Mouse (Mus musculus) urinary bladder, postnatal 4 days (tissue): ENCODE data around the gene Gpr107.
"Not testable (repeated sequence)": the region's sequence is repeated elsewhere in the genome, so short reads cannot be mapped to it uniquely, and the experiment has no call there.

Experiments used
- DNase-seq, 2 experiments: peaks; one replicate each; pipeline ENCODE4 v3.0.0; 2021 to 2022; ENCODE audit warnings: low spot score in 2 of 2

The Gpr107 gene

DNA sequence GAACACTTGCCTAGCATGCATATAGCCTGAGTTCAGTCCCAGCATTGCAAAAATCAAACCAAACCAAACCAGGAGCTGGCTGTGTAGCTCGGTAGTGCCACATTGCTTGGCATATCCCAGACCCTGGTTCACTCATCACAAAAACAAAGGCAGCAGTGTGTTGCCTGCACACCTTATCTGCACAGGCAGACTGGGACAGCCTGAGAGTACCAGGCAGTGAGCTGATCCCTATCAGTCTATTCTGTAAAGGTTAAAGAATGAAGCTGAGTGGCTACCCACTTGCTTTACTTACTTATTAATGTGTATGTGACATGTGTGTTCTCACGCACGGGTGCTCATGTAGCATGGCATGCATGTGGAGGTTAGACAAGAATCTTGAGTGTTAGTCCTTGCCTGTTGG, 4.7 kb downstream of the Gpr107 start:
- no peak for DNase-seq

DNA sequence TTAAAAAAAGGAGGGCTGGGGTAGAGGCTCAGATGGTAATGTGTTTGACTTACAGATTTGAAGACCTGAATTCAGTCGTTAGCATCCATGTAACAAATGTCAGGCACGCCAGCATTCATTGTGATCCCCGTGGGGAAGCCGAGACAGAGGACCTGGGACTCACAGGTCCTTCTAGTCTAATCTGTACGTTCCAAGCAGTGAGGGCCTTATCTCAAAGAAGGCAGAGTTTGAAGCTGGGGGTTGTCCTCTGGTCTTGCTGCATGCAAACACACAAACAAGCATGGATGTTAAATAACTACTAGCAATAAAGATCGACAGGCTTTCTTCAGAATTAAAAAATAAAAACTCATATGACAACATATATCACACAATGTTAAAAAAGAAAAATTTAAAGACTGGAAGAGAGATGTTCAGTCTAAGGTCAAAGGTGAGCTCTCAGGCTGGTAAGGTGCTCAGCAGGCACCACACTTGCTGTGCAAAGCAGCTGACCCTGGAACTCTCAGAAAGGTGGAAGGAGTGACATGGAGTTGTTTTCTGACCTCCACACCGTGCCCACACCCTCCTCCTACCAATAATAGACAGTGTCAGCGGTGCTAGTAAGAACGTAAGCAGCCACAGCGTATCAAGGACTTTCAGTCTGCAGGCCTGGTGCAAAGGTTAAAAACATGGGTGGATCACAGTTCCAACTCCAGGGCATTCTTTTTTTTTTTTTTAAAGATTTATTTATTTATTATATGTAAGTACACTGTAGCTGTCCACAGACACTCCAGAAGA, 8.2 kb downstream of the Gpr107 start:
- DNase-seq, result no peak

DNA sequence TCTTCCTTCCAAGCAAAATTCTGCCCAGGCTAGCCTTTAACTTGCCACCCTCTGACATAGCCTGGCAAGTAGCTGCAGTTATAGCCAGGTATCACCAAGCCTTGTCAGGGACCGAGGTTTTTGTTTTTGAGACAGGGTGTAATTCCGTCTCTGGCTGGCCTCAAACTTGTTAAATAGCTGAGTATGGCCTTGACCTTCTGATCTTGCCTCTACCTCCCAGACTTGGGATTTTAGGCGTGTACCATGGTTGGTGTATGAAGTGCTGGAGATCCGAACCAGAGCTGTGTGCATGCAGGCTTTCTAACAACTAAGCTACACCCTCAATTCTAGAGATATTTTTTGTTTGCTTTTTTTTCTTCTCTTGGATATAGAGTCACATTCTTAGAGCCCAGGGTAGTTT, 9.5 kb downstream of the Gpr107 start:
- no peak for DNase-seq

DNA sequence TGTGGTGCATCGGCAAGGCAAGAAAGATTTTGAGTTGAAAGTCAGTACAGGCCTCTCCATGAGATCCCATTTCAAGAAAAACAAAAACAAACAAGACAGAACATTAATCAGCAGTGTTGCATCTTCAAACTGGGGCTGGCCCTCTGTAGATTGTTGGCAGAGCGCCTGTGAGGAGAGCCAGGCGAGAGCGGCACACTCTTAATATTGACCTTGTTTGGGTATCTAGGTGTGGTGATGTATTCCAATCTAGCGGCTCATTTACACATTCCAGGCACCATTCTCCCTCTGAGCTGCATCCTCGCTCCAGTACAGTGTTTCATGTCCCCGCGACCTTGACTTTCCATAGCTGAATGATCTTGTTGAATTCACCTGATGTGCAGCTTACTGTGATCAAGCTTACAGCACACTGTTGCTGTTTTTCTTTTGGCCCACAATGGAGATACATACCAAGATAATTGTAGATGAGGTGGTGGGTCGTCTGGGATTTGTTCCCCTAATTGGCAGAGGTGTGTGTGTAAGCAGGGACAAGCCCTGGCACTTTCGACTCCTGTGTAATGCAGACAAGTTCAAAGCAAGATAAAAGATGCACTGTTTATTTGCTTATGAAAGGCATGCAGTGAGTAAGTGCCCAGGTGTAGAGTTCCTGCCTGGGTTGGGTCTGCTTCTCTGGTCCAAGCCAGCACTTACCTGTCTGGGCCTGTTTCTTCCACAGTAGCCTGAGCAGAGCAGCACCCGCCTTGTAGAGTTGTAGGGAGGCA, 11.4 kb downstream of the Gpr107 start:
- no peak for DNase-seq

DNA sequence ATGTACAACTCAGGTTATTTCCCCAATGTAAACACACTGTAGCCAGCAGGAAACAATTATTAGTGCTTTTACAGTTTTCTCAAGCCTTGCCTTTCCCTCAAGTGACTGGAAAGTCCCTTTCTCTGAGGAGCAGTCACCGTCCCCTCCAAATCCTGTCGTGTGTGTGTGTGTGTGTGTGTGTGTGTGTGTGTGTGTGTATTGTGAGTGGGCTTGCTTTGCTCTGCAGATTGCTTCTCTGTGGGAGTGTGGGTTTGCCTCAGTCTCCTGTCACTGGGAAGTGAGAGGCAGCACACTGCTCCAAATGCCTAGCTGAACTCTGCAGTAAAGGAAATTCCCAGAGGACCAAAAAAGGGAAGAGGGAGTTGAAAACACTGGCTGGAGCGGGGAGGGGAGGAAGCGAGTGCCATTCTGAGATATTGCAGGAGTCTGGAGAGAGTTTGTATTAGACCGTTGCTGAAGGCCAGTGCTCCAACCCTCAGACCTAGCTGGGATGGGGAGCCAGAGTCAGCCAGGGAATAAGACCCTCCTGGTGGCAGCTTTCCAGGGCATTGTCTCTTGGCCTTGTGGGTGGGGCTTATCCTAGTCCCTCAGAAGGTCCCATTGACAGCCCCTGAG, 12.8 kb downstream of the Gpr107 start:
- peak in 1 of 2 experiments; percentile 31 for DNase-seq

DNA sequence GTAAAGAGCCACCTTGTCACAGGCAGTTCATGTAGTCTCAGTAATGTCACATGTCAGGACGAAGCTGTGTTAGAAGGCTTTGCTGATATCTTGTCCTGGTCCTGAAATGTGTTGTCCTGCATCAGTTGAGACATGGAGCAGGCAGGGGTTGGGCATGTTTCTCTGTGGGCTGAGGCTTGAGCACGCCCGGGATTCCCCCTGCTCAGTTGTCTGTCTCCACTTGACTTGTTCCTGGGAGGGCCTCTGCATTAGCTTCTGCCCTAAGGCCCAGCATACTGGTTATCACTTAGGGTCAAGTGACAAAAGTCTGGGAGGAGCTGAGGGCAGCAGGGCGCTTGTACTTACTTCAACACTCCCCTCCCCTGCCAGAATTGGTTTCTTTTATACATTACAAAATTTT, 13.4 kb downstream of the Gpr107 start:
- DNase-seq, result no peak

DNA sequence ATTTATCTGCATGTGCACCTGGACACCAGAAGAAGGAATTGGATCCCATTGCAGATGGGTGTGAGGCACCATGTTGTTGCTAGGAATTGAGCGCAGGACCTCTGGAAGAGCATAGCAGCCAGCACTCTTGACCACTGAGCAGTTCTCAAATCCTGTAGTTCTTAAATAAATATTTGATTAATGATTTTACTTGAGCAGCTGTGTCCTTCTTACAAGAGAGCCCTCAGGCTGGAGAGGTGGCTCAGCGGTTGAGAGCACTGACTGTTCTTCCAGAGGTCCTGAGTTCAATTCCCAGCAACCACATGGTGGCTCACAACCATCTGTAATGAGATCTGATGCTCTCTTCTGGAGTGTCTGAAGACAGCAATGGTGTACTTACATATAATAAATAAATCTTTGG, 15.5 kb downstream of the Gpr107 start:
- DNase-seq, result not testable (repeated sequence)

DNA sequence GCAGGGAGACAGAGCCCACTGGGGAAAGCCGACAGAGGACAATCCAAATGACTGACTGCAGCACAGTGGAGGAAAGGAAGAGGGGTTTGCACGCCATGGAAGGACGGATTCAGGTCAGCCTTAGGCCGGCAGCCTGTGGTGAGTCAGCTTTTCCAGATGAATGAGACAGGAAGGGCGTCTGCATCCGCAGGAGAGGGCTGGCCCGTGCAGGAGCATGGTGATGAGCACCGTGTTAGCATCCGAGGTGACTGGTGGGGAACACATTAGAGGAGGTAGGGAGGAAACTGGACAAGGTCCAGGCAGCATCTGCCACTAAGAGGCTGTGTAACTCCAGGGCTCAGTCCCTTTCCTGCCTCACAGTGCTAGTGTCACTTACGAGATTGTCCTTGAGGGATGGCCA, 16.9 kb downstream of the Gpr107 start:
- no peak for DNase-seq

DNA sequence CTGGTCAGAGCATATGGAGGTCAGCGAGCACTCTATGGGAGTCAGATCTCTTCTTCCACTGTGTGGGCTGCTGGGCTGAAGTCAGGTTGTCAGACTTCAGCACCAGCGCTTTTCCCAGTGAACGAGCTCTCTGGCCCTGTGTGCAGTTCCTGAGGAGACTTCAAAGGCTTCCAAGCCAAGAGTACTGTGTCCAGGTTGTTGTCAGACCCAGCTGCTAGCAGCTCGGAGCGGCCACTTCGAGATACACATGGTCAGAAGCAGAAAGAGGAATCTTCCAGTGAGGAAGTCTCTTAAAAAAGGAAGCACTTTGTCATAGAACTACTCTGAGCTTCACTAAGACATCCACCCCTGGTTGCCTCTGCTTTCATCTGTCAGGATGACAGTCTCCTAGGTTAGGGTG, 18.0 kb downstream of the Gpr107 start:
- DNase-seq, result no peak

DNA sequence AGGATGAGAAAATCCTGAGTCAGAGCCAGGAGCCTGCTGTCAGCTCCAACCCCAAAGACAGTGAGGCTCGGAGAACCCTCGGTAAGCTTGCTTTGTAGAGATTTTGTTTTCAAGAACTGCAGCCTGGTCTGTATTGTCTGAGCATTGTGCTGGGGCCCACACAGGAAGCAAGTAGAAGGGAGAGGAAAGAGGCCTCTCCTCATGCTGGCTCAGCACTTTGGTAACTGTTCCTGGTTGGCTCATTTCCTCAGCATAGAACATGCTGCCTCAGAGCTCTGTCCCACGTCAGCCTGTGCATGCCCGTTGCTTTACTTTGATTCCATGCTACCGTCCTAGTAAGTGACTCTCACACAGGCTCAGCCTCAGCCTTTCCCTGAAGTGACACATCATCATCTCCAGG, 19.9 kb downstream of the Gpr107 start:
- DNase-seq, result no peak

DNA sequence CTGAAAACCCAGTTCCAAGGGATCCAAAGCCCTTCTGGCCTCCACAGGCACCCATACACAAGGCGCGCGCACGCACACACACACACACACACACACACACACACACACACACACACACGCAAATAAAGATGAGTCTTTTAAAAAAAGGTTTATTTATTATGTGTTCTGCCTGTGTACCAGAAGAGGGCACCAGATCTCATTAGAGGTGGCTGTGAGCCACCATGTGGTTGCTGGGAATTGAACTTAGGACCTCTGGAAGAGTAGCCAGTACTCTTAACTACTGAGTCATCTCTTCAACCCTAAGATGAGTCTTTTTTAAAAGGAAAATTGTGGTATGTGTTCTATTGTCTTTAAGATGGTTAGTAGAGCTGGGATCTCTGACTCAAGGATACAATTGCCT, 20.4 kb downstream of the Gpr107 start:
- no peak for DNase-seq

DNA sequence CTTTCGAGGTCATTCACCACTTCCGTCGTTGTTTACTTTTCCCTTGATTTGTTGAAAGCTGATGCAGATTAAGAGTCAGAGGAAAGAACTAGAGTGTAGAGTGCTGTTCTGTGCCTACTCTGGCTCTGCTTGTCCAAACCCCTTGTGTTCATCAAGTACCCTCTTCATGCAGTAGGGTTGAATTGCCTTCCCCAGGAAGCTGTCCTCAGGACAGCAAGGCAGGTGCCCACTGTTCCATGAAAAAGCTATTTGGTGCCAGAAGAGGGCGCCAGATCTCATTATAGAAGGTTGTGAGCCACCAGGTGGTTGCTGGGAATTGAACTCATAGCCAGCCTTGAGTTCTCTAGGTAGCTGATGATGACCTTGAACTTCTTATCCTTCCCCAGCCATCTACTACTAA, 21.2 kb downstream of the Gpr107 start:
- no peak for DNase-seq

DNA sequence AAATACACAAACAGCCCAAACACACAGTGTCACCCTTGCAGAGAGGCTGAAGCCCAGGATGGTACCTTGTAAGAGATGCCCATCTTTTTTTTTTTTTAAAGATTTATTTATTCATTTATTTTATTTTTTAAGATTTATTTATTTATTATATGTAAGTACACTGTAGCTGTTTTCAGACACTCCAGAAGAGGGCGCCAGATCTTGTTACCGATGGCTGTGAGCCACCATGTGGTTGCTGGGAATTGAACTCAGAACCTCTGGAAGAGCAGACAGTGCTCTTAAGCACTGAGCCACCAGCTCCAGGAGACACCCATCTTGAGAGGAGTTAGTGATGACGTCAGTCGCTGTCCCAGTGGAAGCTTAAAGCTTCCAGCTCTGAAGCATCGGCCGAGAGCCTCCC, 26.5 kb downstream of the Gpr107 start:
- DNase-seq, result not testable (repeated sequence)

DNA sequence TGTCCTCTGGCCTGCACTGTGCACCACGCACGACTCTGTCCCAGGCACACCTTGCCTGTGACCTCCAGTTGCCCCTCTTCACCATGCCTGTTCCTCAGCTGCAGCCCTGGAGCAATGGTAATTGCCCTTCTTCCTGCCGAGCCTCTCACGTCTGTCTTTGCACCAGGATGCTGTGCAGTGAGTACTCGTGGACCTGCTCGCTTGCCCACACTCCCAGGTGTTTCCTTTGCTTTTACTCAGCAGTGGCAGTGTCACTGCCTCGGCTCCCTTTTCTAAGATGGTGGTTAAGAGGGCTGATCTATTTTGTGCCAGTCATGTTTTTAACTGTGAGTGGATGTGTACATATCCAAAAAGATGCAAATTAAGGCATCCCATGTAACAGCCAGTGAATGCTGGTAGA, 27.4 kb downstream of the Gpr107 start:
- no peak for DNase-seq

DNA sequence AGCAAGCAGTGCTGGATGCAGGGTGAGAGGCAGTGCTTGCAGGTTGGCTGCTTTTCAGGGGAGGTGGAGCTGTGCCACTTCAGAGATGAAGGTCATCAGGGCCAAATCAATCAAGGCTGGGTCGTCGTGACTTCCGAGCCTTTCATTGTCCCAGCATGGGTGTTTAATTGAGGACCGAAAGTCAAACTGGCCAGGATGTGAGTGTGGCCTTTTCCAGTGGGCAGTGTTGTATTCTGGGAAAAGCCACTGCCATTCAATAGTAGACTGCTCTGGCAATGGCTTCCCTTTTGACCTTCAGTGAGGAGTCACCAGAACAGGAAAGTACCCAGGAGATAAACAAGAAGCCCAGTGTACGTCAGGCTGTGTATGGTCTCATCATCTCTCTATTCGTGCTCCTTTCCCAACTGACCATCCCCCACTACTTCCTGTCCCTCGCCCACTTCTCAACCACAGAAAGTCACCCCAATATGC, 28.0 kb downstream of the Gpr107 start:
- DNase-seq, result no peak

DNA sequence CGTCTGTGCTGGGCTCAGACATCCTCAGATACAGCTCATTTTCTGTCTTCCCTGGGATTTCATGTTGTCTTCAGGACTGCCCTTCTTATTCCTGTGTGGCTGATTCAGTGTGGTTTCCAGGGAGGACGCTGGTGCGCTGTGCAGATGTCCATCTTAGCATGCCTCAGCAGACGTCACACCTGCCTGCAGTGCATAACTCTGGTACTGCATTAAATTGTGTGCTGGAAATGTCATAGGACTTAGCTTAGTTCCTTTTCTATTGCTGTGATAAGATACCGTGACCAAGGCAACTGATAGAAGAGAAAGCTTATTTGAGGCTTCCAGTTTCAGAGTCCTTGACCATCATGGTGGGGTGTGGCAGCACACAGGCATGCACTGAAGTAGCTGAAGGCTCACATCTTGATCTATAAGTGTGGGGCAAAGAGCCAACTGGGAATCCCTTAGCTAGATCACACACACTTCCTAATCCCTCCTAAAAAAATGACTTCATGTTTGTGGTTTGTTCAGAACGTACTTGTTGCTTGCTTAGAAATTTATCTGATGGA, 30.7 kb downstream of the Gpr107 start:
- DNase-seq, result no peak

DNA sequence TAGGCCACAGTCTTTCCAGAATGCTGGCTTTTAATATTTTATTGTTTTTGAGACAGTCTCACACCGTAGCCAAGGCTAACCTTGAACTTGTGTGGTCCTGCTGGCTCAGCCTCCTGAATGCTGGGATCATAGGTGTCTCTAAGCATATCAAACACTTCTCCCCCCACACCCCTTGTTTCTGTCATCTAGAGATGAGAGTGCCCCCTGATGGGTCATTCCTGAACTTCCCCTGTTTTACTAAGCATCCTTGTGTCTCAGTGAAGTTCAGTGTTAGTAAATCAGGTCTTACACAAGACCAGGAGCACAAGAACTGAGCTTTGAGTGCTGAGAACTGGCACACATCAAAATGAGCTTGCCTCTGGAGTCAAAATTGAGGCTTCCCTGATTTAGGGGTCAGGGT, 31.7 kb downstream of the Gpr107 start:
- DNase-seq, result no peak

DNA sequence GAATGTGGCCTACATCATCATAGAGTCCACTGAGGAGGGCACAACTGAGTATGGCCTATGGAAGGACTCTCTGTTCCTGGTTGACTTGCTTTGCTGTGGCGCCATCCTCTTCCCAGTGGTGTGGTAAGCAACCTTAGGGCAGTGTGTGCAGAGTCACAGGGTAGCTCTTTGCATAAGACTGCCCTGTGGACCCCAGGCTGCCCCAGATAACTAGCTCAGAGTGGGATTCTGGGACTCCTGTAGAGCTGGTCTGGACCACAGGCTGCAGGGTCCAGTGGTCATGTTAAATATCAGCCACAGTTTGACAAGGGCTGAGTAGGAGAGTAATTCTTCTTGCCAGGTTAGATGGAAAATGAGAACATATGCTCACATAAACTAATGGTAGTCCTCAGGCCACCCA, 36.6 kb downstream of the Gpr107 start:
- DNase-seq, result no peak

DNA sequence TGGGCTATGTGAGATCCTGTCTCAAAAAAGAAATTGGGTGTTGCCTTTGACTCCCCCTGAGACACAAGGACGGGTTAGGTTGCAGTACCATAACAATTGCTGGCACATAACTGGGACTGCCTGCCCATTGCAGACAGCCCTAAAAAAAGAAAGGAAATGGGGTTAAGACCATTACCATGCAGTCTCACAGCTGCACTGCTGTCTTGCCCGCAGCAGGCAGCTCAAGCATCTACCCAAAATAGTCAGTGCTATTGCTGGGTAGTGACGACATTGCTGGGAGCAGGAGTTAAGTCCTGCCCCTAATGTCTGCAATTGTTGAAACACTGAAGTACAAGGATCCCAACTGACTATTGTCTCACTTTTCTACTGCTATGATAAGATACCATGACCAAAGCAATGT, 37.5 kb downstream of the Gpr107 start:
- no peak for DNase-seq

DNA sequence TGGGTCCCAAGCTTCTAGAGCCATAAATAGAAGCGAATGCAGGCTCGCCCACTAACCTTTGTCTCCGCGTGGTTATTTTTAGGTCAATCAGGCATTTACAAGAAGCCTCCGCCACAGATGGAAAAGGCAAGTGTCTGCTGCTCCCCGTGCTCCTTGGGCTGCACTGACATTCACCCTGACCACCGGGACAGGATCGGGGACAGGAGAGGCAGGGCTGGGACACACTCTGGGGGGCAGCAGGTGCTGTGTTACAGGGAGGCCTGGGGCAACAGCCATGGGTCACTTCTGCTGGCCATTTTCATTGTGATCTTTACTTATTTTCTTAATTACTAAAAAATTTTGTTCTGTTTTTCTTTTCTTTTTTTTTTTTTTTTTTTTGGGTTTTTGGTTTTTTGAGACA, 39.6 kb downstream of the Gpr107 start:
- no peak for DNase-seq

DNA sequence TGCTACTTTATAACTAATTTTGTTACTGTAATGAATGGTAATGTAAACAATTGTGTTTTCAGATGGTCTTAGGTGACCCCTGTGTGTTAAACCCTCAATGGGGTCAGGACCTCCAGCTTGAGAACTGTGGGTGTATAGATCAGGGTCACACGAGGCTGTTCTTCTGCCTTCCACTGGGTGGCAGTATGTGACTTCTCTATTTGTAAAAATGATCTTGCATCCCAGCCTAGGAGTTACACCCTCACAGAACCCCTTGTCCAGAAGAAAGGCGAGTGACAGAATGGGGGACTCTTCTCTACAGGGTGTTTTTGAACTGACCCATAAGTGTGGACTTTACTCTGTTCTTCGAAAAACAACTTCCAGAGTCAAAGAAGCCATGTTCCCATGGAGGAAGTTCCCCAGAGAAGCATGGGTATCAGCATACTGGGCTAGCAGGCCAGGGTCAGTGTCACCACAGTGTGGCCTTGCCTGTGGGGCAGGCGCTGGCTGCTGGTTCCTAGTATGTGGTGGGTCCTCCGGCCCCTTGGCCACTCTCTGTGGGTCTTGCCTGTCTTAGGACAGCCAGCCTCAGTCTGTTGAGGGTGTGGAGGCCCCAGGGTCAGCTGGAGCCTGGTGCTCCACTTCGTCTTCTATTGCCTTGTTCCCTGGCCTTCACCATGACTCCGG, 42.4 kb downstream of the Gpr107 start:
- DNase-seq, result no peak

DNA sequence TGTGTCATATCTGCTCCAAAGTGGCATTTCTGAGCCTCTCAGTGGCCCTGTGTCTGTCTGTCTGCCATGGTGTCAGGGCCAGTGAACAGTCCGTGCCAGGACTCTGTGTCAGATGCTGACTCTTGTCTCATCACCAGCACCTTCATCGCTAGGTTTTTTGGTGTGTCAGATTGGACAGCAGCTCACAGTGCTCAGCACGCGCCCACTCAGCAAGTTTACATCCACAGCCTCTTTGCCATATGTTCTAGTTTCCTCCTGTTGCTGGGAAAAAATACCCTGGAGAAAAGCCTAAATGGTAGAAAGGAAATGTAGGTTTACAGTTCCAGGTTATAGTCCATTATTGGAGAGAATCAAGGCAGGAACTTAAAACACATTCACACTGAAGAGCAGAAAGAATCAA, 46.5 kb downstream of the Gpr107 start:
- no peak for DNase-seq
